Mouse (Mus musculus) E14TG2a.4 (cell line): ENCODE measurements around the gene Col9a1.

Source experiments
- CTCF ChIP-seq: conservative IDR thresholded peaks from 2 replicates; pipeline ENCODE4 v1.5.1; 2014; ENCODE audit warnings: low read length
- NANOG ChIP-seq: IDR thresholded peaks from 2 replicates; pipeline ENCODE4 v1.6.1; 2014; ENCODE audit warnings: borderline replicate concordance, low read length, mixed read lengths
- POU5F1 ChIP-seq: IDR thresholded peaks from 2 replicates; pipeline ENCODE4 v1.6.1; 2014; ENCODE audit warnings: low read length, borderline replicate concordance

DNA sequence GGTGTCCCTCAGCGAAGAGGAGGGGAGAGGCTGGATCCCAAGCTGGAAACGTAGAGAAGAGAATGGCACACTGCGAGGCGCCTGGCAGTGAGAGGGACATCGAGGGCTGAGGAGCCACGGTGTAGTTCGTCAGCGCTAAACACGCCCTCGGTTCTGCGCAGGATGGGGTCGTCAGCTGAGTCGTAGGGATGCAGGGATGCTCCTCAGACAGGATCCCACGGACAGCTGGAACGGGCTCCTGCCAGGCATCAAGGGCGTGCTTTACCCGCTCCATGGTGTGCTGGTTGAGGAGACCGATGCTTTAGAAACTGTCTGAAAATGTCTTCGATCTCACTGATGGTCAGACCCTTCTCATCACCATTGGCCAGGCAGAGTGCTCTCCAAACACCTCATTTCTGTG is 43.6 kb upstream of the Col9a1 start:
- TF ChIP-seq CTCF (no peak), NANOG (no peak), POU5F1 (no peak)
